20 mouse cellular contexts compared by ENCODE assay signal in genomic region chr13:14717755-14718154, GRCm38 (mm10).
"Had no signal": no experiment of that assay in that cellular context is flagged by ENCODE, and none has a peak within 500 bp of the region (broad histone marks: within the 10 kb centered on the region; RNA-seq: fewer than 3 reads in every experiment).

No protein-coding gene starts in this region.

- H3K36me3 ChIP-seq: kidney, embryonic 15.5 days; limb, embryonic 12.5 days; lung, embryonic 15.5 days had no signal

- H3K9me3 ChIP-seq: kidney, embryonic 15.5 days; limb, embryonic 12.5 days; lung, embryonic 15.5 days had no signal

- ATAC-seq: liver, postnatal 0 days had no signal

- H3K9ac ChIP-seq: kidney, embryonic 15.5 days; limb, embryonic 12.5 days; liver, embryonic 14.5 days; liver, postnatal 0 days; lung, embryonic 15.5 days had no signal

- H3K4me2 ChIP-seq: kidney, embryonic 15.5 days; limb, embryonic 12.5 days; liver, embryonic 11.5 days; lung, embryonic 15.5 days; midbrain, embryonic 11.5 days had no signal

- H3K4me3 ChIP-seq: kidney, embryonic 15.5 days; left cerebral cortex, adult 2 months; limb, embryonic 12.5 days; lung, embryonic 15.5 days had no signal

- H3K27ac ChIP-seq: kidney, embryonic 15.5 days; left cerebral cortex, adult 2 months; limb, embryonic 12.5 days; liver, embryonic 14.5 days; lung, embryonic 15.5 days had no signal

- H3K27me3 ChIP-seq: kidney, embryonic 15.5 days; limb, embryonic 12.5 days; lung, embryonic 15.5 days had no signal

- H3K4me1 ChIP-seq: kidney, embryonic 15.5 days; limb, embryonic 12.5 days; lung, embryonic 15.5 days had no signal

- DNase-seq: kidney, adult 8-10 months; kidney, postnatal 10 days; kidney, postnatal 36 days; layer of hippocampus, postnatal 36 days; liver, postnatal 0 days; lung, postnatal 10 days; lung, postnatal 36 days; midbrain, embryonic 14.5 days; right cerebral cortex, adult 18-20 months; right cerebral cortex, postnatal 14 days; right cerebral cortex, postnatal 4 days; thymus, adult 18-20 months; thymus, postnatal 36 days had no signal
